Mouse (Mus musculus): ENCODE data around the gene Tcp11x2. TPM values are rescaled to one million over a fixed set of nuclear protein-coding genes. Genes with fewer than 3 reads are reported as not detected.

The Tcp11x2 gene
- 0.38 TPM in 1 of 2 replicates, not detected in the other for polyA plus RNA-seq (2011; ENCODE audit: insufficient read depth, insufficient read length, low read depth, missing spikeins)

DNA sequence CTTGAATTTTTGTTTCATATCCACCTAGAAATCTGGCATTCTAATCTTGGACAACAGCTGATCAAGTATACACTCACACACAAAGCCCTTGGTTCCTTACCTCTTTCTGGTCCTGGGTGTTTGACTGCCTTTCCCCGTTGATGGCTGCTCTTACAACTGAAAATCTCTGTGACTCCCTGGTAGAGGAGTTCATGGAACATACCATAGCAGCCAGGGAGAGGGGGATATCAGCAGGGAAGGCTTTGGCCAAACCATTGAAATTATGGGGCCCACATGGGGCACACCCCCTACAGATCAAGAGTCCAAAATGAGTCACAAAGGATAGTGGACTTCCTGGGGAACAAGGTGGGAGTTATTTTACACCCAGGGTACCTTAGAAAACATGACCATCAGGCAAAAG, at the start of gene Tcp11x2:
TSS of gene Tcp11x2 (minus strand) at position 158 of the 400 bp plus-strand sequence.
- Histone ChIP-seq H3K9me3 (replicated peaks; ENCODE audit: control insufficient read depth, insufficient read depth, low read length, poor library complexity, severe bottlenecking) (no peaks in the 10 kb centered on the region), H3K4me3 (ENCODE audit: low read depth, low read length) (no peak within 1 kb of the TSS), H3K27ac (ENCODE audit: insufficient read depth, low read length) (no peak within 1 kb of the TSS), H3K27me3 (ENCODE audit: control insufficient read depth, insufficient read depth, low read length, poor library complexity, severe bottlenecking) (no peaks in the 10 kb centered on the region), H3K9ac (ENCODE audit: low read depth, poor library complexity, severe bottlenecking) (no peak within 1 kb of the TSS), H3K36me3 (ENCODE audit: control insufficient read depth, insufficient read depth, low read length, poor library complexity, severe bottlenecking) (no peaks in the 10 kb centered on the region), H3K4me1 (ENCODE audit: control insufficient read depth, insufficient read depth, low read length) (no peaks in the 10 kb centered on the region)
- TF ChIP-seq CTCF (IDR thresholded peaks at IDR 0.05; ENCODE audit: low read depth, low read length) = no peak
- no peak for TF ChIP-seq EP300 (IDR thresholded peaks at IDR 0.05; ENCODE audit: insufficient read depth, low read depth, low read length)
- TF ChIP-seq POLR2A (IDR thresholded peaks at IDR 0.05; ENCODE audit: insufficient read depth, low read length) = no peak

DNA sequence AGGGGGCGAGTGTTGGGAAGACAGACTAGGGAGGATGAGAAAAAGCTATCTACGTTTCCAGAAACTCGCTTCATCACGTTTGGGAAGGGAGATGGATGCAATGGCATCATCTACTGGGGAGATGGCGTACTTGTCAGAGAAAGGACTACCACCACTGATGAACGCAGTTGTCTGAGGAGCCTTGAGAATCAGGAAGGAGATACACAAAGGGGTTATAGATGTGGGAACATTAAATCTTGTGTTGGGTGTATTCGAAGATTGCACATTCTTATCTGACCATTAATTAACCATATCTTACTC, 49.4 kb upstream of the Tcp11x2 start:
- no peaks in the 10 kb centered on the region for H3K4me1 ChIP-seq (ENCODE audit: control insufficient read depth, insufficient read depth, low read length)
- H3K9ac ChIP-seq (ENCODE audit: low read depth, poor library complexity, severe bottlenecking) = peak overlapping the region; percentile 48
- H3K4me3 ChIP-seq (ENCODE audit: low read depth, low read length) = peak overlapping the region; percentile 94
- no peaks in the 10 kb centered on the region for H3K27me3 ChIP-seq (ENCODE audit: control insufficient read depth, insufficient read depth, low read length, poor library complexity, severe bottlenecking)
- H3K36me3 ChIP-seq (ENCODE audit: control insufficient read depth, insufficient read depth, low read length, poor library complexity, severe bottlenecking) = no peaks in the 10 kb centered on the region; the same call in 1 of the 2 replicates
- no peak overlapping the region for H3K27ac ChIP-seq (ENCODE audit: insufficient read depth, low read length)
- TF ChIP-seq EP300 (IDR thresholded peaks at IDR 0.05; ENCODE audit: insufficient read depth, low read depth, low read length) (no peak), CTCF (IDR thresholded peaks at IDR 0.05; ENCODE audit: low read depth, low read length) (no peak), POLR2A (IDR thresholded peaks at IDR 0.05; ENCODE audit: insufficient read depth, low read length) (no peak)
- H3K9me3 ChIP-seq (replicated peaks; ENCODE audit: control insufficient read depth, insufficient read depth, low read length, poor library complexity, severe bottlenecking) = no peaks in the 10 kb centered on the region

DNA sequence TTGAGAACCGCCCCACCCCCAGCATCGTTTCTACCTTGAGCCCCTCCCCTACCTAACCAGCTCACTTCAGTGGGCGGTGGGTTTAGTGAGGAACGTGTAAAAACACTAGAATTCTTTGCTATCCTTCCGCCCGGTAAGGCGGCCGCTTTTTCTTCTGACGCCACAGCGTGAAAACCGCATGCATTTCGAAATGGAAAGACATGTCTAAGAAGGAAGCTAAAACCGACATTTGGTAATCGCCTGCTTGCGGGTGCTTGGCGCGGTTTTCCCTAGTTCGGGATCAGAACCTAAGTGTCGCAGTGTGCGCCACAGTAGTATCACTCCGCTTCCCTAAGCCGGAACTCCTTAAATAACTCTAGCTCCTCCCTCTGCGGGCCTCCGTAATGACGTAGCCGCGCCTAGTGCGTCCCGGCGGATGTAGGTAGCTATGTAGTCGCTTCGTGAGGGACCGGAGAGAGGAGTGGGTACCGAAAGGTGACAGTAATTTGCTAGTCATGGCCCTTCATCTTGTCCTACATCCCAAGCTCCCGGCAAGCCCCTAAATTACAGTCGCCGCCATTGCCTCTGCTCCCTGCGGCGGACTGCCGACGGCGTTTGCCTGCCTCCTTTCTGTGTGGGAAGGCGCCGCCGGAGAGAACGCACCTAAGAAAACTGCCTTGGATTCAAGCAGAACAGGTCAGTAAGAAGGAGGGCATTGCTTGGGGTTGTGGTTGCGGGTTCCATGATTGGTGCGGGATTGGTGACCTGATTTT, 48.9 kb upstream of the Tcp11x2 start, which contains the start of the genes Armcx5 and Gprasp1:
TSS of gene Armcx5 (plus strand) at position 430 of the 752 bp plus-strand sequence.
TSS of gene Gprasp1 (plus strand) at position 430 of the 752 bp plus-strand sequence.
- Histone ChIP-seq H3K27me3 (ENCODE audit: control insufficient read depth, insufficient read depth, low read length, poor library complexity, severe bottlenecking) (no peaks in the 10 kb centered on the region), H3K36me3 (ENCODE audit: control insufficient read depth, insufficient read depth, low read length, poor library complexity, severe bottlenecking) (no peaks in the 10 kb centered on the region; the same call in 1 of the 2 replicates), H3K9me3 (replicated peaks; ENCODE audit: control insufficient read depth, insufficient read depth, low read length, poor library complexity, severe bottlenecking) (no peaks in the 10 kb centered on the region), H3K27ac (ENCODE audit: insufficient read depth, low read length) (no peak within 1 kb of the TSS), H3K4me3 (ENCODE audit: low read depth, low read length) (peak within 1 kb of the TSS; percentile 94), H3K9ac (ENCODE audit: low read depth, poor library complexity, severe bottlenecking) (peak within 1 kb of the TSS; percentile 48), H3K4me1 (ENCODE audit: control insufficient read depth, insufficient read depth, low read length) (no peaks in the 10 kb centered on the region)
- TF ChIP-seq POLR2A (IDR thresholded peaks at IDR 0.05; ENCODE audit: insufficient read depth, low read length) = peak; percentile 37
- no peak for TF ChIP-seq CTCF (IDR thresholded peaks at IDR 0.05; ENCODE audit: low read depth, low read length)
- TF ChIP-seq EP300 (IDR thresholded peaks at IDR 0.05; ENCODE audit: insufficient read depth, low read depth, low read length) = no peak

DNA sequence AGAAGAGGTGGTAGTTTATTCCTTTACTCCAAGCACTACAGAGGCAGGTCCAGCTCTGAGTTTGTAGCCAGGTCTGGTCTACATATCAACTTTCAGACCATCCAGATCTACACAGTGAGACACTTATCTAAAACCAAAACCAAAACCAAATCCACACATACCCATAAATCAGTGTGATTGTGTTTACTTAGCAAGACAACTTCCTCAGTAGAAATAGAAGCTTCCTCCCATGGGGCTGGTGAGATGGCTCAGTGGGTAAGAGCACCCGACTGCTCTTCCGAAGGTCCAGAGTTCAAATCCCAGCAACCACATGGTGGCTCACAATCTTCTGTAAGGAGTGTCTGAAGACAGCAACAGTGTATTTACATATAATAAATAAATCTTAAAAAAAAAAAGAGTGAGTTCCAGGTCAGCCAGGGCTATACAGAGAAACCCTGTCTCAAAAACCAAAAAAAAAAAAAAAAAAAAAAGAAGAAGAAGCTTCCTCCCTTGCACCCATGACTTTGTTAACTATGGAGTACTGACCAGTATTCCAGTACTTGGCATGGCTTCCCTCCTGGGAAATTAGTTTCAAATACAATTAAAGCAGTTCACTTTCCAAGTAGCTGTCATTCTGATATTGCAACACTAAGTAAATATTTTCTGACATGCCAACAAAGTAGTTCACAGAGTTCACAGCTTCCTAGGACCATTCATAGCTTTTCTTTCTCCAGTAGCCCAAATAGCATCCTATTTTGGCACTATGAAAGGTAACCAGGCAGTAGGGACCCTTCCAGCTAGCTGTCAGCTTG, 45.3 kb upstream of the Tcp11x2 start:
- no peak overlapping the region for H3K9ac ChIP-seq (ENCODE audit: low read depth, poor library complexity, severe bottlenecking)
- no peak overlapping the region for H3K27ac ChIP-seq (ENCODE audit: insufficient read depth, low read length)
- H3K4me1 ChIP-seq (ENCODE audit: control insufficient read depth, insufficient read depth, low read length) = no peaks in the 10 kb centered on the region
- no peak overlapping the region for H3K4me3 ChIP-seq (ENCODE audit: low read depth, low read length)
- TF ChIP-seq CTCF (IDR thresholded peaks at IDR 0.05; ENCODE audit: low read depth, low read length) (no peak), EP300 (IDR thresholded peaks at IDR 0.05; ENCODE audit: insufficient read depth, low read depth, low read length) (no peak), POLR2A (IDR thresholded peaks at IDR 0.05; ENCODE audit: insufficient read depth, low read length) (no peak)
- no peaks in the 10 kb centered on the region for H3K36me3 ChIP-seq (ENCODE audit: control insufficient read depth, insufficient read depth, low read length, poor library complexity, severe bottlenecking)
- H3K9me3 ChIP-seq (replicated peaks; ENCODE audit: control insufficient read depth, insufficient read depth, low read length, poor library complexity, severe bottlenecking) = no peaks in the 10 kb centered on the region
- no peaks in the 10 kb centered on the region for H3K27me3 ChIP-seq (ENCODE audit: control insufficient read depth, insufficient read depth, low read length, poor library complexity, severe bottlenecking)

DNA sequence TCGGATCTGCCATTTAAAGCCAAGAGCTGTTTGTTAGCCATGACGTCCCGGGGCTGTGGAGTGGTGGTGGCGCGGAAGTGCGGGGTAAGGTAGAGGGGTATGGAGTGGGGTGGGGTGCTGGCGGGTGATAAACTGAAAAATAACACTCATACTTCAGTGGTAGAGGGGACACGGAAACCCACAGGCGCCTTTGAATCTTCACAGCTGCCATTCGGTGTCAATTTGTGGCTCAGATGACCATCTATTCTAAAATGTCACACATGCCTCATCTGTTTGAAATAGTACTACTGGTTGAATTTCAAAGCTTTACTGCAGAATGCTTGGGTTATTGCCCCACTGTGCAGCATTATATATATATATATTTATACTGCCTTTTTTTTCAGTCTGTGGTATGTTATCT, 31.6 kb upstream of the Tcp11x2 start, which contains the start of gene Tmsb15a:
TSS of gene Tmsb15a (minus strand) at position 101 of the 400 bp plus-strand sequence.
- TF ChIP-seq EP300 (IDR thresholded peaks at IDR 0.05; ENCODE audit: insufficient read depth, low read depth, low read length) = no peak
- TF ChIP-seq POLR2A (IDR thresholded peaks at IDR 0.05; ENCODE audit: insufficient read depth, low read length) = no peak
- no peak for TF ChIP-seq CTCF (IDR thresholded peaks at IDR 0.05; ENCODE audit: low read depth, low read length)
- no peak within 1 kb of the TSS for H3K27ac ChIP-seq (ENCODE audit: insufficient read depth, low read length)
- H3K4me3 ChIP-seq (ENCODE audit: low read depth, low read length) = peak within 1 kb of the TSS; percentile 47
- H3K9me3 ChIP-seq (replicated peaks; ENCODE audit: control insufficient read depth, insufficient read depth, low read length, poor library complexity, severe bottlenecking) = no peaks in the 10 kb centered on the region
- H3K27me3 ChIP-seq (ENCODE audit: control insufficient read depth, insufficient read depth, low read length, poor library complexity, severe bottlenecking) = no peaks in the 10 kb centered on the region
- no peaks in the 10 kb centered on the region for H3K4me1 ChIP-seq (ENCODE audit: control insufficient read depth, insufficient read depth, low read length)
- no peak within 1 kb of the TSS for H3K9ac ChIP-seq (ENCODE audit: low read depth, poor library complexity, severe bottlenecking)
- H3K36me3 ChIP-seq (ENCODE audit: control insufficient read depth, insufficient read depth, low read length, poor library complexity, severe bottlenecking) = no peaks in the 10 kb centered on the region

All from ES-Bruce4 (cell line).